Mouse (Mus musculus): ENCODE results near the gene Wdr54. TPM values are rescaled to one million over a fixed set of nuclear protein-coding genes. Genes with fewer than 3 reads are reported as not detected.

Wdr54 gene
- polyA plus RNA-seq, 1 experiment from 2014 or later = 21.1 TPM

- WGBS = under 1% methylated on average over 24 of the region's 26 CpGs
- H3K4me3 ChIP-seq (ENCODE audit: low read length) = peak overlapping the region; percentile 38
- H3K36me3 ChIP-seq (ENCODE audit: control insufficient read depth, insufficient read depth, low read length) = no peaks in the 10 kb centered on the region
- peak overlapping the region; percentile 89 for H3K27ac ChIP-seq (ENCODE audit: low read depth, low read length)
- peaks cover 14% of the 10 kb centered on the region for H3K4me1 ChIP-seq (ENCODE audit: control insufficient read depth, insufficient read depth, low read depth, low read length)
- H3K9me3 ChIP-seq (ENCODE audit: control insufficient read depth, low read length) = no peaks in the 10 kb centered on the region
- peak overlapping the region; percentile 58 for H3K9ac ChIP-seq (ENCODE audit: low read depth, low read length)
- ATAC-seq = peak; percentile 74
- peaks cover 8% of the 10 kb centered on the region; the same call in 1 of the 2 replicates for H3K27me3 ChIP-seq (replicated peaks; ENCODE audit: control insufficient read depth, insufficient read depth, low read length)
- peak overlapping the region; percentile 54 for H3K4me2 ChIP-seq (ENCODE audit: low read length)
Measured at GRCm38 (mm10) chr6:83136881-83137575, 19.2 kb downstream of the Wdr54 start.

- Histone ChIP-seq H3K27ac (ENCODE audit: low read depth, low read length) (peak overlapping the region; percentile 89), H3K36me3 (ENCODE audit: control insufficient read depth, insufficient read depth, low read length) (no peaks in the 10 kb centered on the region), H3K9ac (ENCODE audit: low read depth, low read length) (no peak overlapping the region), H3K4me2 (ENCODE audit: low read length) (peak overlapping the region; percentile 54), H3K27me3 (replicated peaks; ENCODE audit: control insufficient read depth, insufficient read depth, low read length) (peaks cover 8% of the 10 kb centered on the region; the same call in 1 of the 2 replicates), H3K9me3 (ENCODE audit: control insufficient read depth, low read length) (no peaks in the 10 kb centered on the region), H3K4me1 (ENCODE audit: control insufficient read depth, insufficient read depth, low read depth, low read length) (peaks cover 12% of the 10 kb centered on the region; the same call in 1 of the 2 replicates), H3K4me3 (ENCODE audit: low read length) (peak overlapping the region; percentile 38)
- ATAC-seq = no peak
- WGBS = 18% methylated on average over 5 of the region's 5 CpGs
Measured at GRCm38 (mm10) chr6:83136291-83136880, 19.8 kb downstream of the Wdr54 start.

- Histone ChIP-seq H3K9me3 (ENCODE audit: control insufficient read depth, low read length) (no peaks in the 10 kb centered on the region), H3K27me3 (replicated peaks; ENCODE audit: control insufficient read depth, insufficient read depth, low read length) (peaks cover 8% of the 10 kb centered on the region; the same call in 1 of the 2 replicates), H3K36me3 (ENCODE audit: control insufficient read depth, insufficient read depth, low read length) (no peaks in the 10 kb centered on the region), H3K4me2 (ENCODE audit: low read length) (peak overlapping the region; percentile 54), H3K4me3 (ENCODE audit: low read length) (peak overlapping the region; percentile 26), H3K9ac (ENCODE audit: low read depth, low read length) (0 out of 2 replicates have a peak overlapping the region, but pooled peaks have one; percentile 41), H3K27ac (ENCODE audit: low read depth, low read length) (no peak overlapping the region), H3K4me1 (ENCODE audit: control insufficient read depth, insufficient read depth, low read depth, low read length) (peaks cover 12% of the 10 kb centered on the region; the same call in 1 of the 2 replicates)
- no peak for ATAC-seq
- WGBS = 8% methylated on average over 37 of the region's 37 CpGs
Measured at GRCm38 (mm10) chr6:83135571-83136161, 20.5 kb downstream of the Wdr54 start.

- no peak for ATAC-seq
- 52% methylated on average over 7 of the region's 7 CpGs for WGBS
- peak within 1 kb of the TSS; percentile 26 for H3K4me3 ChIP-seq (ENCODE audit: low read length)
- peaks cover 8% of the 10 kb centered on the region; the same call in 1 of the 2 replicates for H3K27me3 ChIP-seq (replicated peaks; ENCODE audit: control insufficient read depth, insufficient read depth, low read length)
- peak within 1 kb of the TSS; percentile 54 for H3K4me2 ChIP-seq (ENCODE audit: low read length)
- H3K9ac ChIP-seq (ENCODE audit: low read depth, low read length) = 0 out of 2 replicates have a peak within 1 kb of the TSS, but pooled peaks have one; percentile 41
- H3K27ac ChIP-seq (ENCODE audit: low read depth, low read length) = no peak within 1 kb of the TSS
- peaks cover 12% of the 10 kb centered on the region; the same call in 1 of the 2 replicates for H3K4me1 ChIP-seq (ENCODE audit: control insufficient read depth, insufficient read depth, low read depth, low read length)
- no peaks in the 10 kb centered on the region for H3K36me3 ChIP-seq (ENCODE audit: control insufficient read depth, insufficient read depth, low read length)
- no peaks in the 10 kb centered on the region for H3K9me3 ChIP-seq (ENCODE audit: control insufficient read depth, low read length)
Measured at GRCm38 (mm10) chr6:83134951-83135513, 21.2 kb downstream of the Wdr54 start, which contains the start of gene Rtkn. TSS of gene Rtkn (plus strand) at chr6:83135463.

- Histone ChIP-seq H3K4me3 (ENCODE audit: low read length) (no peak overlapping the region), H3K9me3 (ENCODE audit: control insufficient read depth, low read length) (no peaks in the 10 kb centered on the region), H3K4me2 (ENCODE audit: low read length) (no peak overlapping the region), H3K27me3 (replicated peaks; ENCODE audit: control insufficient read depth, insufficient read depth, low read length) (peaks cover 8% of the 10 kb centered on the region; the same call in 1 of the 2 replicates), H3K27ac (ENCODE audit: low read depth, low read length) (no peak overlapping the region), H3K36me3 (ENCODE audit: control insufficient read depth, insufficient read depth, low read length) (no peaks in the 10 kb centered on the region), H3K9ac (ENCODE audit: low read depth, low read length) (no peak overlapping the region), H3K4me1 (ENCODE audit: control insufficient read depth, insufficient read depth, low read depth, low read length) (peaks cover 12% of the 10 kb centered on the region; the same call in 1 of the 2 replicates)
- 74% methylated on average over 3 of the region's 3 CpGs for WGBS
- no peak for ATAC-seq
Measured at GRCm38 (mm10) chr6:83134226-83134625, 22.0 kb downstream of the Wdr54 start.

GRCm38 (mm10) chr6:83132176-83132919 lies 23.8 kb downstream of the Wdr54 start:
- Histone ChIP-seq H3K4me3 (ENCODE audit: low read length) (no peak overlapping the region), H3K36me3 (ENCODE audit: control insufficient read depth, insufficient read depth, low read length) (no peaks in the 10 kb centered on the region), H3K4me1 (ENCODE audit: control insufficient read depth, insufficient read depth, low read depth, low read length) (peaks cover 9% of the 10 kb centered on the region; the same call in 1 of the 2 replicates), H3K4me2 (ENCODE audit: low read length) (no peak overlapping the region), H3K27me3 (replicated peaks; ENCODE audit: control insufficient read depth, insufficient read depth, low read length) (peaks cover 8% of the 10 kb centered on the region; the same call in 1 of the 2 replicates), H3K27ac (ENCODE audit: low read depth, low read length) (no peak overlapping the region), H3K9me3 (ENCODE audit: control insufficient read depth, low read length) (no peaks in the 10 kb centered on the region), H3K9ac (ENCODE audit: low read depth, low read length) (no peak overlapping the region)
- 88% methylated on average over 9 of the region's 9 CpGs for WGBS
- ATAC-seq = no peak

- no peak for ATAC-seq
- peaks cover 8% of the 10 kb centered on the region; the same call in 1 of the 2 replicates for H3K27me3 ChIP-seq (replicated peaks; ENCODE audit: control insufficient read depth, insufficient read depth, low read length)
- no peak overlapping the region for H3K4me3 ChIP-seq (ENCODE audit: low read length)
- H3K4me1 ChIP-seq (ENCODE audit: control insufficient read depth, insufficient read depth, low read depth, low read length) = peaks cover 9% of the 10 kb centered on the region; the same call in 1 of the 2 replicates
- WGBS = 76% methylated on average over 6 of the region's 6 CpGs
- no peaks in the 10 kb centered on the region for H3K9me3 ChIP-seq (ENCODE audit: control insufficient read depth, low read length)
- H3K4me2 ChIP-seq (ENCODE audit: low read length) = no peak overlapping the region
- H3K27ac ChIP-seq (ENCODE audit: low read depth, low read length) = no peak overlapping the region
- no peaks in the 10 kb centered on the region for H3K36me3 ChIP-seq (ENCODE audit: control insufficient read depth, insufficient read depth, low read length)
- H3K9ac ChIP-seq (ENCODE audit: low read depth, low read length) = no peak overlapping the region
Measured at GRCm38 (mm10) chr6:83131469-83132034, 24.6 kb downstream of the Wdr54 start.

GRCm38 (mm10) chr6:83127419-83127818 lies 28.8 kb downstream of the Wdr54 start:
- H3K4me3 ChIP-seq (ENCODE audit: low read length) = no peak overlapping the region
- 94% methylated on average over 5 of the region's 5 CpGs for WGBS
- peaks cover 2% of the 10 kb centered on the region; the same call in 1 of the 2 replicates for H3K36me3 ChIP-seq (ENCODE audit: control insufficient read depth, insufficient read depth, low read length)
- no peaks in the 10 kb centered on the region for H3K27me3 ChIP-seq (replicated peaks; ENCODE audit: control insufficient read depth, insufficient read depth, low read length)
- H3K4me1 ChIP-seq (ENCODE audit: control insufficient read depth, insufficient read depth, low read depth, low read length) = peaks cover 18% of the 10 kb centered on the region
- H3K9ac ChIP-seq (ENCODE audit: low read depth, low read length) = no peak overlapping the region
- no peak overlapping the region for H3K27ac ChIP-seq (ENCODE audit: low read depth, low read length)
- no peaks in the 10 kb centered on the region for H3K9me3 ChIP-seq (ENCODE audit: control insufficient read depth, low read length)
- H3K4me2 ChIP-seq (ENCODE audit: low read length) = no peak overlapping the region
- no peak for ATAC-seq
